Mouse (Mus musculus): Measurements from ENCODE around the gene Dgkb. TPM values are rescaled to one million over a fixed set of nuclear protein-coding genes. Genes with fewer than 3 reads are reported as not detected.

Dgkb gene
- polyA plus RNA-seq, 1 experiment, result 0.03 TPM

GRCm38 (mm10) chr12:37821052-37821810 lies 3.7 kb downstream of the Dgkb start:
- WGBS, result 87% methylated on average over 8 of the region's 8 CpGs

GRCm38 (mm10) chr12:37880042-37881017 lies 62.8 kb downstream of the Dgkb start:
- TF ChIP-seq CTCF (IDR thresholded peaks at IDR 0.05; ENCODE audit: borderline replicate concordance, control insufficient read depth, extremely low read depth, insufficient read depth, low read length, poor library complexity), result no peak
- no peak for TF ChIP-seq POLR2A (IDR thresholded peaks at IDR 0.05; ENCODE audit: control insufficient read depth, extremely low read depth, insufficient read depth, low read length, poor library complexity)
- no peak overlapping the region for H3K4me3 ChIP-seq (ENCODE audit: control insufficient read depth, insufficient read depth, low read length)
- DNase-seq, result no peak
- no peaks in the 10 kb centered on the region for H3K27me3 ChIP-seq (ENCODE audit: control insufficient read depth, insufficient read depth, low read length)
- no peaks in the 10 kb centered on the region for H3K4me1 ChIP-seq (replicated peaks; ENCODE audit: control insufficient read depth, insufficient read depth, low read length)
- 7% methylated on average over 25 of the region's 26 CpGs for WGBS
- no peaks in the 10 kb centered on the region for H3K36me3 ChIP-seq (ENCODE audit: control insufficient read depth, insufficient read depth, low read length)
- H3K27ac ChIP-seq (ENCODE audit: control insufficient read depth, insufficient read depth, low read length), result no peak overlapping the region

More at GRCm38 (mm10) chr12:37821052-37821810, 3.7 kb downstream of the Dgkb start:
- Histone ChIP-seq H3K36me3 (ENCODE audit: control insufficient read depth, insufficient read depth, low read length) (no peaks in the 10 kb centered on the region), H3K4me1 (replicated peaks; ENCODE audit: control insufficient read depth, insufficient read depth, low read length) (no peaks in the 10 kb centered on the region), H3K27me3 (ENCODE audit: control insufficient read depth, insufficient read depth, low read length) (no peaks in the 10 kb centered on the region), H3K4me3 (ENCODE audit: control insufficient read depth, insufficient read depth, low read length) (no peak overlapping the region), H3K27ac (ENCODE audit: control insufficient read depth, insufficient read depth, low read length) (no peak overlapping the region)
- no peak for DNase-seq
- TF ChIP-seq POLR2A (IDR thresholded peaks at IDR 0.05; ENCODE audit: control insufficient read depth, extremely low read depth, insufficient read depth, low read length, poor library complexity) (no peak), CTCF (IDR thresholded peaks at IDR 0.05; ENCODE audit: borderline replicate concordance, control insufficient read depth, extremely low read depth, insufficient read depth, low read length, poor library complexity) (no peak)

DNA sequence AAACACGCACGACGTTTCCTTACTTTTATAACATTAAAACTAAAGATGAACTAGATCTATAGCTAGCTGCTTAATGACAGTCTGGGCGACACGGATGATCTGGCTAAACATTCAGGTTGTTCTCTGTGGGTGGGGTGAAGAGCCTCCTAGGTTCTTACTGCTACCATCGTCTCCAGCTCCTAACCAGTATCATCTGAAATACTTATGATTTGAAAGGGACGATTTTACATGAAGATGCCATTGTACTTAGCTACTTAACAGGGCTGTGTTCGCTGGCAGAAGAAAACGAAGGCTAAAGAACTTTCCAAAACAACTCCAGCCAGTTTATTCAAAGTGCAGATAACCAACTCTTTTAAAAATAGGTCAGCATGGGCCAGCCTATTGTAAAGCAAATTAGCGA lies 63.9 kb downstream of the Dgkb start:
- no peak overlapping the region for H3K4me3 ChIP-seq (ENCODE audit: control insufficient read depth, insufficient read depth, low read length)
- TF ChIP-seq CTCF (IDR thresholded peaks at IDR 0.05; ENCODE audit: borderline replicate concordance, control insufficient read depth, extremely low read depth, insufficient read depth, low read length, poor library complexity) (no peak), POLR2A (IDR thresholded peaks at IDR 0.05; ENCODE audit: control insufficient read depth, extremely low read depth, insufficient read depth, low read length, poor library complexity) (no peak)
- 12% methylated on average over 10 of the region's 10 CpGs for WGBS

GRCm38 (mm10) chr12:37882796-37883195 lies 65.3 kb downstream of the Dgkb start:
- Histone ChIP-seq H3K36me3 (ENCODE audit: control insufficient read depth, insufficient read depth, low read length) (no peaks in the 10 kb centered on the region), H3K4me3 (ENCODE audit: control insufficient read depth, insufficient read depth, low read length) (no peak overlapping the region), H3K4me1 (replicated peaks; ENCODE audit: control insufficient read depth, insufficient read depth, low read length) (no peaks in the 10 kb centered on the region), H3K27me3 (ENCODE audit: control insufficient read depth, insufficient read depth, low read length) (no peaks in the 10 kb centered on the region), H3K27ac (ENCODE audit: control insufficient read depth, insufficient read depth, low read length) (no peak overlapping the region)
- TF ChIP-seq POLR2A (IDR thresholded peaks at IDR 0.05; ENCODE audit: control insufficient read depth, extremely low read depth, insufficient read depth, low read length, poor library complexity) (no peak), CTCF (IDR thresholded peaks at IDR 0.05; ENCODE audit: borderline replicate concordance, control insufficient read depth, extremely low read depth, insufficient read depth, low read length, poor library complexity) (no peak)
- no peak for DNase-seq
- WGBS, result 78% methylated on average over 1 of the region's 1 CpGs

More for the DNA sequence above, 63.9 kb downstream of the Dgkb start:
- Histone ChIP-seq H3K4me1 (replicated peaks; ENCODE audit: control insufficient read depth, insufficient read depth, low read length) (no peaks in the 10 kb centered on the region), H3K27me3 (ENCODE audit: control insufficient read depth, insufficient read depth, low read length) (no peaks in the 10 kb centered on the region), H3K27ac (ENCODE audit: control insufficient read depth, insufficient read depth, low read length) (no peak overlapping the region), H3K36me3 (ENCODE audit: control insufficient read depth, insufficient read depth, low read length) (no peaks in the 10 kb centered on the region)
- no peak for DNase-seq

GRCm38 (mm10) chr12:37883781-37884180 lies 66.3 kb downstream of the Dgkb start:
- no peak for TF ChIP-seq POLR2A (IDR thresholded peaks at IDR 0.05; ENCODE audit: control insufficient read depth, extremely low read depth, insufficient read depth, low read length, poor library complexity)
- no peak for TF ChIP-seq CTCF (IDR thresholded peaks at IDR 0.05; ENCODE audit: borderline replicate concordance, control insufficient read depth, extremely low read depth, insufficient read depth, low read length, poor library complexity)
- no peaks in the 10 kb centered on the region for H3K36me3 ChIP-seq (ENCODE audit: control insufficient read depth, insufficient read depth, low read length)

DNA sequence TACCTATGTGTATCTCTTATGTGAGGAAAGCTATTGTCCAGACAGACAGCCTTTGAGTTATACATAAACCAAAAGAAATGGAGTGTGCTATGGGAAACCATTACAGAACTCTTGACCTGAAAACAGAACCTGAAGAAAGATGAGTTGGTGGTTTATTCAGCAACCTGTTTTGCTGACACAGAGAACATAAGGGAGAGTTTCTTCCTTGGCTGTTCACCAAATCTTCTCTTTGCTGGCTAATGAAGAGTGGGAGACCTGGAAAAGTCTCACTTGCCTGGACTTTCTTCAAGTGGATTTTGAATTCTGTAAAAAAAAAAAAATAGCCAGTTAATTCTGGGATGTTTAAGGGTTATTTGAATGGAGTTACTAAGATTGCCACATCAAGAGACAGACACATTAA lies 71.1 kb downstream of the Dgkb start:
- Histone ChIP-seq H3K4me1 (replicated peaks; ENCODE audit: control insufficient read depth, insufficient read depth, low read length) (no peaks in the 10 kb centered on the region), H3K4me3 (ENCODE audit: control insufficient read depth, insufficient read depth, low read length) (no peak overlapping the region), H3K27me3 (ENCODE audit: control insufficient read depth, insufficient read depth, low read length) (no peaks in the 10 kb centered on the region), H3K36me3 (ENCODE audit: control insufficient read depth, insufficient read depth, low read length) (no peaks in the 10 kb centered on the region), H3K27ac (ENCODE audit: control insufficient read depth, insufficient read depth, low read length) (no peak overlapping the region)
- DNase-seq, result no peak
- TF ChIP-seq CTCF (IDR thresholded peaks at IDR 0.05; ENCODE audit: borderline replicate concordance, control insufficient read depth, extremely low read depth, insufficient read depth, low read length, poor library complexity), result no peak
- no peak for TF ChIP-seq POLR2A (IDR thresholded peaks at IDR 0.05; ENCODE audit: control insufficient read depth, extremely low read depth, insufficient read depth, low read length, poor library complexity)

More at GRCm38 (mm10) chr12:37883781-37884180, 66.3 kb downstream of the Dgkb start:
- Histone ChIP-seq H3K27ac (ENCODE audit: control insufficient read depth, insufficient read depth, low read length) (no peak overlapping the region), H3K27me3 (ENCODE audit: control insufficient read depth, insufficient read depth, low read length) (no peaks in the 10 kb centered on the region), H3K4me3 (ENCODE audit: control insufficient read depth, insufficient read depth, low read length) (no peak overlapping the region), H3K4me1 (replicated peaks; ENCODE audit: control insufficient read depth, insufficient read depth, low read length) (no peaks in the 10 kb centered on the region)
- WGBS, result 86% methylated on average over 4 of the region's 4 CpGs
- no peak for DNase-seq

Data from thymus, adult 2 months (tissue).